In genomic region chr10:13446791-13447249, GRCm38 (mm10) we compare ENCODE assay signal across 9 mouse cellular contexts. TPM values are rescaled to one million over a fixed set of nuclear protein-coding genes. Genes with fewer than 3 reads are reported as not detected.
DNase-seq lines count a peak whose midpoint lies in the region; ATAC-seq lines count a peak whose summit lies in the region.
"Had no signal": no experiment of that assay in that cellular context is flagged by ENCODE, and none has a peak within 500 bp of the region (broad histone marks: within the 10 kb centered on the region; RNA-seq: fewer than 3 reads in every experiment).

No protein-coding gene starts in this region.

- peaks cover 8 to 18% of the 10 kb centered on the region in 2 experiments for H3K4me1 ChIP-seq in heart, embryonic 14.5 days (ENCODE audit: control insufficient read depth in 2 of 2, insufficient read depth in 2 of 2, low read length in 2 of 2)

- H3K4me3 ChIP-seq in heart, embryonic 14.5 days (ENCODE audit: control insufficient read depth in 1 of 2, insufficient read depth in 1 of 2, low read depth in 1 of 2, low read length in 2 of 2), result no peak overlapping the region

- no peak overlapping the region for H3K9ac ChIP-seq in heart, embryonic 14.5 days (ENCODE audit: low read length)

- peak; percentile 94 for ATAC-seq in heart, embryonic 14.5 days (ENCODE audit: insufficient number of reproducible peaks, insufficient read depth, low FRiP score, low read depth)

- no peaks in the 10 kb centered on the region for H3K9me3 ChIP-seq in heart, embryonic 14.5 days (ENCODE audit: control insufficient read depth, low read length)
- H3K9me3 ChIP-seq: G1E had no signal

- no peaks in the 10 kb centered on the region for H3K27me3 ChIP-seq in heart, embryonic 14.5 days (ENCODE audit: control insufficient read depth, insufficient read depth, low read length)

- peak; percentile 96 for DNase-seq in left cerebral cortex, postnatal 4 days
- DNase-seq in left cerebral cortex, adult 18-20 months (ENCODE audit: low spot score in 2 of 2), result no peak
- peak; percentile 79 for DNase-seq in cerebellum, adult 9-11 months
- peak; percentile 95 to 98 for DNase-seq in kidney, postnatal 36 days
- DNase-seq in natural killer cell, adult 2 months (ENCODE audit: low spot score in 2 of 2), result peak; percentile 9 to 18
- no peak for DNase-seq in frontal cortex, postnatal 25 days (ENCODE audit: low spot score in 2 of 2)
- DNase-seq in layer of hippocampus, adult 9-11 months, result no peak

- H3K36me3 ChIP-seq in heart, embryonic 14.5 days (ENCODE audit: control insufficient read depth, insufficient read depth, low read length), result no peaks in the 10 kb centered on the region
- H3K36me3 ChIP-seq: G1E had no signal

- 0% methylated on average over 3 of the region's 3 CpGs for WGBS in heart, embryonic 14.5 days

- H3K4me2 ChIP-seq in heart, embryonic 14.5 days (ENCODE audit: low read length), result peak overlapping the region; percentile 18; the same call in 1 of the 2 replicates

- peak overlapping the region; percentile 75 to 82 for H3K27ac ChIP-seq in heart, embryonic 14.5 days (replicated peaks in 1 of 2; ENCODE audit: control insufficient read depth in 1 of 2, insufficient read depth in 1 of 2, low read depth in 2 of 2, low read length in 2 of 2)

- intact Hi-C loops in left cerebral cortex, postnatal 4 days (cut with DNase I), result no loop called here

RNA-seq across cellular contexts. Expression of gene Phactr2, which starts 27.4 kb away (rescaled TPM):
- total RNA-seq in left cerebral cortex, postnatal 4 days (2021), result 10 to 100 TPM; 12.5 to 14.1 TPM
- 10 to 100 TPM; 24.8 to 28.4 TPM for total RNA-seq in left cerebral cortex, adult 18-20 months (2021)
- 78.8 and 80.1 TPM in 2 replicates for polyA plus RNA-seq in heart, embryonic 14.5 days (2014; fragmentation: Nextera tagmentation; extraction: Ambion mirVana)
- polyA plus RNA-seq: G1E had no signal

RNA-seq across cellular contexts. Expression of gene Fuca2, which starts 52.5 kb away (rescaled TPM):
- total RNA-seq in left cerebral cortex, postnatal 4 days (2021), result 10 to 100 TPM; 28.4 to 30.1 TPM
- total RNA-seq in left cerebral cortex, adult 18-20 months (2021), result 10 to 100 TPM; 41.8 to 46.0 TPM
- 87.8 and 103 TPM in 2 replicates for polyA plus RNA-seq in heart, embryonic 14.5 days (2014; fragmentation: Nextera tagmentation; extraction: Ambion mirVana)
- polyA plus RNA-seq: G1E had no signal

Comparison
In these comparisons a context has a peak if more than half of its experiments do, and no peak if none do; other contexts are left out.
1. DNase-seq: peak in left cerebral cortex, postnatal 4 days (single experiment), cerebellum, adult 9-11 months (single experiment), kidney, postnatal 36 days (2 of 2) and natural killer cell, adult 2 months (2 of 2); none in left cerebral cortex, adult 18-20 months (0 of 2), frontal cortex, postnatal 25 days (0 of 2) and layer of hippocampus, adult 9-11 months (single experiment).